Mouse (Mus musculus) G1E-ER4 (cell line): ENCODE results near the gene Ccdc191. TPM values are rescaled to one million over a fixed set of nuclear protein-coding genes. Genes with fewer than 3 reads are reported as not detected.

ENCODE experiments used
- GATA1 ChIP-seq: IDR thresholded peaks from one replicate; pipeline ENCODE4 v1.8.0; 2012; ENCODE audit warnings: low read length, inconsistent platforms
- polyA plus RNA-seq: library from polyadenylated mRNA; stranded (reverse); fragments of >175 nt; gene quantifications from 2 replicates; pipeline ENCODE4 v1.2.3, GENCODE M21; 2012

The Ccdc191 gene
- polyA plus RNA-seq, 1 experiment, result 2.0 TPM

DNA sequence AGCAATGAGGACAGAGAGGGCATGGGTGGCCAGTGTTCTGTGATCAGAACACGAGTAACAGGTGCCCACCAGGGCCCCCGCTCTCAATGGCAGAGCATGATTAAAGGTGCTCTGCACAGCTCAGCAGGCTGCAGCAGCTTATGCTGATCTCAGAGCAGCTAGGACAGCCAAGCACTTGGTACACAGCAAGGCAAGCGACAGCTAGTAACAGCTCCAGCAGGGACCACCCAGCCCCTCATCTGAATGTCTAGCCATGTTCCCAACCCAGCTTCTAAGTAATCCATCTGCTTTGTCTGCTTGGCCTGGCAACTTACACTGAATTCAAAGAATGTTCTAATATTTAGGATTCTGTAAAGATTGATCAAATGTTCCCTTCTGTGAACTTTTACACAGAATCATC, 74.2 kb downstream of the Ccdc191 start:
- no peak for TF ChIP-seq GATA1

DNA sequence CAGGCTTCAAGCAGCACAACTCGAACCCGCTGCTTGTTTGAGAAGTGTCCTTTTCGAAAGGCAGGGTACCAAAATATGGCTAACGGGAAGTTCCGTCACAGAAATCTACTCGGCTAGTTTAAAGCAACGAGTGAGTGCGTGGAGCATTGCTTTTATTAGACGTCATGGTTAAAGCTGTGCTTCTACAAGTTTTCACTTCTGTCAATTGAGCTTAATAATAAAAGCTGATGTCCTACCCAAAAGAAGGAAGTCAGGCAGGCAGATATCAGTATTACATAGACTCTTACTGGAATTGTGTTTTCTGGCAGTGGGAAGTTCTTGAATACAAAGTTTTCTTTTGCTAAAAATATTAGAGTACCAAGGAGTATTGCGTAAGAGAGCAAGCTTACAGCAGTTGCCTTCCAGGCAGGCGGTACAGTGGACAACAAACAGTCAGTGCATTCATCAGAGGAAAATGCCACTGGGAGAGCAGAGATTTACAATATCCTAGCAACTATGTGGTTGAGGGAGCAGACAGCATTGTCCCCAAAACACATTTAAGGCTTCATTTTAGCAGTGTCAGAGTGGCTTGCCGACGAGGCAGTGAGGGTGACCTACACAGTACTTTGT, 76.3 kb downstream of the Ccdc191 start:
- TF ChIP-seq GATA1, result no peak

DNA sequence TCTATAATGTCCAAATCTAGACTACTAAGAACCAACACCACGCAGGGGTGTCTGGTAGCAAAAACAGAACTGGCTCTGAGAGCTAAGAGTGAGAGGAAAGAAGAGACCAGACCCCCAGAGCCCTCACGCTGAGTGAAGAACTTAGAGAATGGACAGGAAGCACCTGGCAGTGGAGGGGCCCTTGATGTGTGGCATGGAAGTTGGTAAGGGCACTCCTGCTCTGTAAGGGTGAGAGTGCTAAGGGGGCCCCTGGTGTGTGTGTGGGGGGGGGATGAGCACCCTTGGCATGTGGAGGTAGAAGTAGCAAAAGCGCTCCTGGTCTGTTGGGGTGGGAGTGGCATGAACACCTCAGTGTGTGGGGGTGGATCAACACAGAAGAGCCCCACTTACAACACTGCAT, 80.8 kb downstream of the Ccdc191 start:
- no peak for TF ChIP-seq GATA1

DNA sequence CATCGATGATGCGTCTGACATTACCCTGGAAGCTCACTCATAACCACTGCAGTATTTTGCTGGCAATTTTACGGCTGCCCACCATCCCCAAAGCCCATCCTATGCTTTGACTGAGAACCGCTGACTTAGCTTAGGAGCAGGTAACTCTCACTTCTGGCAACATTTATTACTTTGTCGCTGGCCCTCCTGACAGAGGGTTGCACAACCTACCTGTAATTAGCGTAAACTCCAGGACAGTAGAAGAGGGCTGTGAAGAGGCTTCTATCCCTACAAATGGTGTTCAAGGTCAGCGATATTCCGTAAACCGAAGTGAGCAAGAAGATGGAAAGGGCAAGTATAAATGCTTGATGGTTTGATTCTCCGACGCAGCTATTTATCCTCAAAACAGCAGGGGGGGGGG, 81.6 kb downstream of the Ccdc191 start:
- no peak for TF ChIP-seq GATA1

DNA sequence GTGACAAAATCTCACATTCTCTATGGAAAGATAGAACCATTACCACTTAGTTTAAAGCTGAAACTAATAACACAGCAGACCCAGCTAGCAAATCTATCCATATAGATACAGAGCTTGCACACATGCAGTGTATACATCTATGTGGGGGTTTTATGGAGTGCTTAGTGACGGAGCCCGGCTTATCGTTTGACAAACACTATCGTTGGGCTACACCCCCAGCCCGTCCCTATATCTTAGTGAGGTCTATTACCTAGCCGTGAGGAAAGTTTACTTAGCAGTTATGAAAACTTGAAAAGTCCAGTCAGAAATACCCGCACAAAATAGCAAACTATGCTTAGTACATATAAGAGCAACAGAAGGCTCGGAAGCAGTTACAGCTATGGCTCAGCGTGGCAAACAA, 82.1 kb downstream of the Ccdc191 start:
- no peak for TF ChIP-seq GATA1

DNA sequence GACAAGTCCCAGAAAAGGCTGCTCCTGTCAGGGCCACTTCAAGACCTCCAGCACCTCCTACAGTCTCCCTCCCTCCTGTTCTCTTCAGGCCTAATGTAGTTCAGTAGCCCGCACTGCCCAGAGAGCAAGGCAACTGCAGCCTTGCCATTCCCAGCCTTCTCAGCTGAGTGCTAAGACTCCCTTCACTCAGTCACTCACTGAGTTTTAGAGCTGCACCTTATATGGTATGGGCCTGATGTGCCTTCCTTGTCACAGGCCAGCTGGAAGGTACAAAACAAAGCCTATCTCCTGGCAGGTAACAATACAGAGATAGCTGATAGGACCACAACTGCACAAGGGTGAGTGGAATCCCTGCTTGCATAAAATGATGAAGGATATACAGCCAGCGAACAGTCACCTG, 82.8 kb downstream of the Ccdc191 start:
- TF ChIP-seq GATA1, result no peak

DNA sequence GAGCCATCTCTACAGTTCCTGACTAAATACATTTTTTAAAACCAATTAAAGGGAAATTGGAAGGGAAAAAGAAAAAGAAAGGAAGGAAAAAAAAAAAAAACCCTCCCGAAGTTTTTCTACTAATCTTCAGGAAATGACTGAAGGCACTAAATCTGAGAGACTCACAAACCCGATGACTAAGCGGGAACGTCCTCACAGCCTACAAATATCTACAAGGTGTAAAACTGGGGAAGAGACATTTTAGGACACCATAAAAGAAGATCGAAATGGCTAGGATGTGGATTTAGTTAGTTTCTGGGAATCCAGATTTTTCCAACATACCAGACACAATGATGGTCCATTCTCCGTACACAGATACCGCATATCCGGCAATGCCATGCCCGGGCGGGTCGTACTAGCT, 83.5 kb downstream of the Ccdc191 start:
- no peak for TF ChIP-seq GATA1

DNA sequence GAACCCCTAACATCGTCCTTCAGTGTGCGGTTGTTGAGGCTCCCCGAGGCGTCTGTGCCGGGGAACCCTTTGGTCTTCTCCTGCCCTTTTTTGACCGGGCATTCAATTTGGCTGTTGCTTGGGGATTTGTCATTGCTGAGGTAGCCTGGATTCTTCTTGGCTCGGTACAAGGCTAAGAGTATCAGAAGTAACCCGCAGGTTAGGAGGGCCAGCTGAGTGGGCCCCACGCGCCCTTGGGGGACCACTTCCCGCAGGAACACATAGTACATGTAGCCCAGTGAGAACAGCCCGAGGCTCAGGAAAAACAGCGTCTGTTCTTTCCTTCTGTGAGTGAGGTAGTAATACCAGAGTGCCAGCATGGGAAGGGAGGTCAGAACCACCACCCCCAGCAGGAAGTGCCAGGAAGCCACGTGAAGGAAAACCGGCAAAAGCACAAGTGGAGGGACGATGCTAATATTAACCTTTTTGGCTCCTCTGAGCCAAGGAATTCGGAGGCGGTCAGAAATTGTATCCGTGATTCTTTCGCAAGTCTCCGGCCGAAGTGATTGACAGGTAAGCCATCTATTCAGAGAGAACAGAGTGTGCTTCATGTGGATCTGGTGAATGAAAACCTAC, 84.1 kb downstream of the Ccdc191 start:
- TF ChIP-seq GATA1, result no peak

DNA sequence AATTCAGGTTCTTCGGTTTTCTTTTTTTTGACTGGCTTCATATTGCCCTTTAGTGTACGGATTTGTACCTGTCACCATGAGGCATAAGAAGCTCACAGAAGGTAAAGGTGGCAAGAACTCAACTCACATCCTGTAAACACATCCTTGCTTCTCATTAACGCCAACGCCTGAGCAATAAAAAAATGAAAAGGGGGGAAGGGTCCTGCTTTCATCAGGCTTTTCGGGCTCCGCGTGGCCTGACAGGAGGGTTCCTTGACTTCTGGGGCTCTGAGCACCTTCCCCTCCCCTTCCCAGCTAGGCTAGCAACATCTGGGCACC, 89.4 kb downstream of the Ccdc191 start:
- no peak for TF ChIP-seq GATA1

DNA sequence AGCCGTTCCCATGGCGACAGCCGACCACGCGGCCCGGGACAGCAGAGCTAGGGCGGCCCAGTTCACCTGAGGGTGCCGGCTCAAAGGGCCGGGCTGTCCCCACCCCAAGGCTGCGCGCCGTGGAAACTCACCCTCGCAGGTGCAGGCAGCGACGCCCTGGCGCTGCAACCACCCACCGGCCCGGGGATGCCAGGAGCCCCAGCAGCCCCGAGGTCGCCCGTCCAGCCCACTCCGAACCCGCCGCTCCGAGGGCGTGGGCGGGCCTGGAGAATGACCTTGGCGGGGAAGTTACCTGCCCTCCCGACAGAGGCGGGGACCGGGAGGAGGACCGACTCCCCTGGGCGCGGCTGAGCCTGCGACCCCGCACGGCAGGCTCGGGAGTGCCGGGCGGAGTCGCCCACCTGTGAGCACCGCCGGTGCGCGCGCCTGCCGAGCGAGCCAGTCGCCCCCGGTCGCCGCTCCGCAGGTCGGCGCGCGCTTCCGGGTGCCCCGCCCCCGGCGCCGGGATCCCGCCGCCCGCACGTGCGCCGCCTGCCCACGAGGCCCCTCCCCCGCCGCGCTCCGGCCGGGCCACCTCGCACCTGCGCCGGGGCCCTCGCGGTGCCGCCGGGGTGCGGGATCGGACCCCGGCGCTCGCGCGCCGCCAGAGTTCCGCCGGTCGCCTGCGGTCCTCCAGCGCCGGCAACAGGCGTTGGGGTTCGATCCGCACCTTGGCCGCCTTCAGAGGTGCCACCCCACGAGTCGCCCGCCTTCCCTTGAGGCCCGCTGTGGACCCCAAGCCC, 89.9 kb downstream of the Ccdc191 start, which contains the start of gene Zdhhc23:
Gene Zdhhc23 (minus strand): TSS at position 464 of the 782 bp plus-strand sequence.
- no peak for TF ChIP-seq GATA1

DNA sequence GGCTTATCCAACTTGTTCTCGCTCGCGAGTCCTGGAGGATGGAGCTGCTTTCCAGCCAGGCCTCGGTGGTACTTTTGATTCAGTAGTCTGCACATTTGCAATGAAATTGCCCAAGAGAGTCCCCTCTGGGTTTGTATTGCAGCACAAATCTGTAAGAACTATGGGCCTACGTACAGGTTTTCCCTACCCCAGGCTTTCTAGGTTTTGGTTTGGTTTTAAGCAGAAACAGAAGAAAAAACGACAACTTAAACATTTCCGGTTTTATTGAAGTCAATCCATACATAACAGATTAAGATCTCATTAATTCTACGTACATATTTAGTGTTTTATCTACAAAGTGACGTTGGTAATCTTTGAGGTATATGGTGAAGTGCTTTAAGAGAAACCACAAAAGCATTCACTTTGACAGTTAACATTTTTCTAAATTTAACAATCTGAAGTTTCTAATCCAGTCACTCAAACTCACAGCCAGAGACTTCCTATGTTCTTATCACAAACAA, 90.6 kb downstream of the Ccdc191 start:
- TF ChIP-seq GATA1, result no peak

DNA sequence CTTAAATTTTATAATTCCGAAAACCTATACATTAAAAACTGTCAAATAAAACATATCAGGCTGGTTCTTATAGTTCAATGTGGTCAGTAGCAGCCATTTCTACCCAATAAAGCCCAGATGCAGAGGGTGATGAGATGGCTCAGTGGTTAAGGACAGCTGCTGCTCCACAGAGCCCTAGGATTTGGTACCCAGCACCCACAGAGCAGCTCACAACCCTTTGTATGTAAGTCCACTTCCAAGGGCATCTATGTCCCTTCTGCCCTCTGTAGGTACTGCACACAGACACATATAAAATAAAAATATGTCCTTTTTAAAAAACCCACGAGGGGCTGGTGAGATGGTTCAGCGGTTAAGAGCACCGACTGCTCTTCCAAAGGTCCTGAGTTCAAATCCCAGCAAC, 96.7 kb downstream of the Ccdc191 start:
- no peak for TF ChIP-seq GATA1

DNA sequence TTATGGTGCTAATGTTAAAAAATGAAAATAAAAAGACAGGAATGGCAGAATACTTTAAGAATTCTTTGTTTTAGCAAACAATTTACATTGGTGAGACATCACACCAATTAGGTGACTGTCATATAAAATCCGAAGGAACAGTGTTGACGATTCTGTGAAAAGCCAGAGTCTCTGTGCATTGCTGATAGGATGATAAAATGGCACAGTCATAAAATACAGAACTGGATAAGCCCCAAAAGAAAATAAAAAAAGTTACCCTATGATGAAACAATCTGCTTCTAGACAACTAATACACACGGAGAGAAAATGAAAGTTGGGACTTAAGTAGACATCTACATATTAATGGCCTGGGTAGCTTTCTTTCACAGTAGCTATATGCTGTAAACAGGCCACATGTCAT, 105.0 kb downstream of the Ccdc191 start:
- TF ChIP-seq GATA1, result no peak

DNA sequence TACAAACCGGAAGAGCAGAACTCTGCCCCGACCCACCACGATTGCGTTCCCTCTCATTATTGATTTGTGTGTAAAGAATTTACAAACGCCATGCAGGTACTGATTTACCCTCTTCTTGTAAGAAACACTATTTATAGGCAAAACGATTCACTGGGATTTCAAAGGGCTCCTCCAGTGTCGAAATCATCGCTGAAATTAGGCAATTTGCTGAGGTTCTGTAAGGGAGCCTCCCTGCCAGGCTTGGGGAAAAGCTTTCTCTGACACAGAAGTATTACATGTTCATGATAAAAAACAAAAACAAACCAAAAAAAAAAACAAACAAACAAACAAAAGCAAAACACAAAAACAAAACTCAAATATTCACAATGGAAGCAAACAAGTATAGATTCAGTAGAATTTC, 109.5 kb downstream of the Ccdc191 start:
- TF ChIP-seq GATA1, result no peak

DNA sequence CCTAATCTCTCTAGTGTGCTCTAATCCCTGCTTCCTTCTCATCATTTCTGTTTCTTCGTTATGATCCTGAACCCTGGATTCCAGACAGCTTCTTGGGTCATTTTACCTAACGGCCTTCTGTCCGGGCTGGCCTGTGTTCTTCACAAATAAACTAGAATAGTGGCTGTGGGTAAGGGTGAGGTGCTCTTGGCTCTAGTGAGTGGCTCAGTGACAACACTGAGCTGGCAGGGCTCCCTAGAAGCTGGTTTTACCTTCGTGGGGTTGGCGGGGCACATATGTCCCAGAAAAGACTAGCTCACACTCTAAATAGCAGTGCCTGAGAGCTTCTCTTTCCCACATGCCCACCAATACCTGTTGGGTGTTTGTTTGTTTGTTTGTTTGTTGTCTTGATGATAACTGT, 109.9 kb downstream of the Ccdc191 start:
- no peak for TF ChIP-seq GATA1

DNA sequence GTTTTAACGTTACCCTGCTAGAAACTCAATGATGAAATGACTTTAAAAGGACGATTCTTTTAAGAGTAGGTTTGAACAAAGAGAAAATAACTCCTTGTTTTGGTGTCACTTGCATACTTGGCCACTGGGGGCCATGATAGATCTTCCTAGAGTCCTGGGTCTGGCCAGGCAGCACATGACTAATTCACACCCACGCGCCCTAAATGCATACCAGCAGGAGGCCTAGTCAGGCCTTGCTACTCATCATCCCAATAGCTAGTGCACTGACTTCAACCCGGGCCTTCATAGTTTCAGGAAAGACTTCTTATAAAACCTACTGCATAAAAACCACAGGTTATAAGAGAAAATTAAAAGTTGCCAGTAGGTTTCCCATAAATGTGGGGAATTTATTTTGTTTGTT, 112.5 kb downstream of the Ccdc191 start:
- no peak for TF ChIP-seq GATA1

DNA sequence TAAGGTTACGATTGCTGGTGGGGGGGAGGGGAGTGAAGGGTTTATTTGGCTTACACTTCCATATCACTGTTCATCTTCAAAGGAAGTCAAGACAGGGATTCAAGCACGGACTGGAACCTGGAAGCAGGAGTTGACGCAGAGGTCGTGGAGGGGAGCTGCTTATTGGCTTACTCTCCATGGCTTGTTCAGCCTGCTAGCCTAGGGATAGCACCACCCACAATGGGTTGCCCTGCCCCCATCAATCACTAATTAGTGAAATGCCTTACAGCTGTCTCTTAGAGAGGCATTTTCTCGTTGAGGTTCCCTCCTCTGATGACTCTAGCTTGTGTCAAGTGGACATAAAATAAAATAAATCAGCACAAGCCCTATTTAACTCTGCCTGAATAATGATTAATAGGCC, 121.4 kb downstream of the Ccdc191 start:
- TF ChIP-seq GATA1, result no peak

Other genes with a start within 250 kb of the Ccdc191 start
- gene Tigit, start 225.7 kb upstream of the Ccdc191 start, polyA plus RNA-seq, result not detected in 2 replicates
- not detected in 2 replicates for gene Drd3, start 135.8 kb upstream of the Ccdc191 start, polyA plus RNA-seq
- gene Qtrt2, start 37.0 kb downstream of the Ccdc191 start, polyA plus RNA-seq, result 1.2 and 7.4 TPM in 2 replicates
- not detected in 2 replicates for gene Zdhhc23, start 90.0 kb downstream of the Ccdc191 start, polyA plus RNA-seq
- 0.06 and 0.28 TPM in 2 replicates for gene Gramd1c, start 173.5 kb downstream of the Ccdc191 start, polyA plus RNA-seq
- 1.7 and 4.1 TPM in 2 replicates for gene Atp6v1a, start 249.9 kb downstream of the Ccdc191 start, polyA plus RNA-seq